Mouse (Mus musculus) G1E (cell line): ENCODE measurements at regions not wholly inside any gene's neighbourhood (a gene's known extent, or its start where the extent isn't known, plus 50 kb on each side); places are given as distances from the start of the nearest gene placed in this dataset.

Experiments
- CTCF ChIP-seq: IDR thresholded peaks from 2 replicates; pipeline ENCODE4 v1.5.1; 2012; ENCODE audit warnings: low read depth, low read length, inconsistent platforms, mixed read lengths
- GATA1 ChIP-seq: IDR thresholded peaks from 2 replicates; pipeline ENCODE4 v1.6.1; 2012; ENCODE audit warnings: borderline replicate concordance, low read length, inconsistent platforms, mixed read lengths
- GATA2 ChIP-seq: IDR thresholded peaks from 2 replicates; pipeline ENCODE4 v1.6.1; 2012; ENCODE audit warnings: low read depth, low read length, inconsistent platforms, borderline replicate concordance
- POLR2AphosphoS5 ChIP-seq: IDR thresholded peaks from 2 replicates; pipeline ENCODE4 v1.6.1; 2012; ENCODE audit warnings: low read depth, low read length, inconsistent platforms; ENCODE audit not compliant: insufficient replicate concordance
- TAL1 ChIP-seq: conservative IDR thresholded peaks from 2 replicates; pipeline ENCODE4 v1.6.1; 2012; ENCODE audit warnings: low read depth, low read length, inconsistent platforms, mixed read lengths

- TF ChIP-seq CTCF (no peak), GATA1 (no peak), POLR2AphosphoS5 (no peak), TAL1 (no peak), GATA2 (no peak)
These were observed 134.6 kb upstream of the 4930535I16Rik start for GRCm38 (mm10) chr4:124052387-124052786.
